Mouse (Mus musculus): ENCODE measurements around the gene Retnlg.

- TF ChIP-seq CTCF (conservative IDR thresholded peaks at IDR 0.05; ENCODE audit: low read length) = no peak
- no peak for TF ChIP-seq NANOG (IDR thresholded peaks at IDR 0.05; ENCODE audit: borderline replicate concordance, low read length)
- no peak for TF ChIP-seq POU5F1 (IDR thresholded peaks at IDR 0.05; ENCODE audit: borderline replicate concordance, low read length)
Measured at GRCm38 (mm10) chr16:48911184-48911583, 38.8 kb downstream of the Retnlg start.
